Mouse (Mus musculus) lung, adult 2 months (tissue): ENCODE results near the gene Zfp319.
A peak's percentile ranks its signal among the peaks of the same experiment; 100 is the strongest.

Source experiments
- CTCF ChIP-seq: fragments of 200-500 bp; IDR thresholded peaks from 2 replicates; pipeline ENCODE4 v1.5.1; 2011; ENCODE audit warnings: mild to moderate bottlenecking, low read length, control low read depth; ENCODE audit not compliant: insufficient read depth
- POLR2A ChIP-seq: fragments of 200-500 bp; IDR thresholded peaks from 2 replicates; pipeline ENCODE4 v1.6.1; 2011; ENCODE audit warnings: low read depth, mild to moderate bottlenecking, control low read depth, low read length, borderline replicate concordance; ENCODE audit errors: extremely low read depth

GRCm38 (mm10) chr8:95331720-95332436 is at the start of gene Zfp319, which contains the start of gene Usb1:
- TF ChIP-seq POLR2A = peak; percentile 96
- peak; percentile 13; the same call in 1 of the 2 replicates for TF ChIP-seq CTCF
